Mouse (Mus musculus) v-Abl transformed pro-B cells (cell line): ENCODE results near the gene Mtus2.
"Not testable (repeated sequence)": the region's sequence is repeated elsewhere in the genome, so short reads cannot be mapped to it uniquely, and the experiment has no call there.

ENCODE experiments used
- in situ Hi-C, 2 experiments: fragments of 400-800 bp; cut with MboI; formaldehyde crosslinking; loops; one replicate each; pipeline ENCODE4 v1.15.1; 2025; ENCODE audit not compliant: unreplicated experiment in 2 of 2

Mtus2 gene

DNA sequence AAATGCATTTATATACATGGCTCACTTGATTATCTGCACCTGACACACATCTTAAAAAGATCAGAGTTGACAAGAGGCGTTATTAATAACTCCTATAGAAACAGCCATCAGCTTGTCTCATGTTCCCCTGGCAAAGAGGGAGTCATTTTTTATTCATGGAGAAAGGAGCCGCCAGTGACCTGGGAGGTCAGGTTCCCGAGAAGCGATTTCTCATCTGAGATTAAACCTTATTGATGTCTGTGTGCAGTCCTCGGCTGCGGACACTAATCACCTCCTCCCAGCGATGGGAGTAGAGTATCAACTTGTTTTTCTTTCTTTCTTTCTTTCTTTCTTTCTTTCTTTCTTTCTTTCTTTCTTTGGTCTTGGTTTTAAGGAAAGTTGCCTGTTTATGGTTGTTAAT, 150.8 kb downstream of the Mtus2 start:
- in situ Hi-C loops, result no loop called here

- in situ Hi-C loops, result no loop called here
Measured at GRCm38 (mm10) chr5:148108314-148108713, 151.2 kb downstream of the Mtus2 start.

- in situ Hi-C loops, result no loop called here
Measured at GRCm38 (mm10) chr5:148115207-148115817, 158.2 kb downstream of the Mtus2 start.

DNA sequence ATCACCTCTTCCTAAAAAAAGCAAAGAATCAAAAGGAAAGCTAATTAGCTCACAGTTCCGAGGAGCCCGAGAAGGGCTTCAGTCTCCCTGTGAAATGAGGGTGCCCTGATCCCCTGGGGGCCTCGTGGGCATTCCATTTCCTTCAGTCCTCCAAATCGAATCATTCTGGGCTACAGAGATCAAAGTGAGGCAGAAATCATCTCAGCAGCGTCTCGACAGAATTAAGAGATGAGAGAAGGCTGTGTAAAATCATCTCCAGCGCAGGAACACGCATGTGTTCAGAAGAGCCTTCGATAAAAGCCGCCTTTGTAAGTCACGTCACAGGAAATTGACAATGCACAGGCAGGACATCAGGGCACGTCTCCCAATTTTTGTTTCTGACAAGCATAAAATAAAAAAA, 167.2 kb downstream of the Mtus2 start:
- in situ Hi-C loops, result no loop called here

- in situ Hi-C loops, result no loop called here
Measured at GRCm38 (mm10) chr5:148130691-148131457, 173.8 kb downstream of the Mtus2 start.

DNA sequence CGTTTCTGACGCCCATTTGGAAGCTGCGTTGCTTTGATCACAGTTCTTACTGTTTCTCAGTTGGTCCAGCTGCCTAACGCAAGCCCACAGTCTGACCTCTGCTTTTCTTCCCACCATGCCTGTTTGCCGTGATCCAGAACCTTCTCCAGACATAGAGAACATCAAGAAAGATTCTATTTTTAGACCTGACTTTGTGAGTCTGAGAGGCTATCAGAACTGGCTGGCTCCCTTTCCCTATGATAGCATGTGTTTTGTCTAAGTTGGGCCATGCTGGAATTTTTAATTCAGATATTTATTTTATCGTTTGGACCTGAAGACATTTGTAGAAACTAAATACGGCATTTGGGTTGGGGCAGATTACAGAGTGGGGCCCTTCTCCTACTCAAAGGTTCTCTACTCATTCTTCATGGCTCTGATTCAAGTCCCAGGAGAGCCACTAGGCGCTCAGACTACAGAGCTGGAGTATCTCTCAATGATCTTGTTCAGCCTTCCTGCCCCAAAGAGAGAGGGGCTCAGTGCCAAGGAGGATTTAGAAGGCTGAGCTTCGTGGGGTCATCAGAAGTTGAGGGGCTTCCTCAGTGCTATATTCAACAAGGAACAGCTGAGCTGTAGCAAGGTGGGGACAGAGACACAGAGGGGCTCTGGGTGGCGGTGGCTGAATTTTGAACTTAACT, 174.5 kb downstream of the Mtus2 start:
- in situ Hi-C loops, result no loop called here

- in situ Hi-C loops, result no loop called here
Measured at GRCm38 (mm10) chr5:148133448-148134060, 176.4 kb downstream of the Mtus2 start.

- in situ Hi-C loops, result no loop called here
Measured at GRCm38 (mm10) chr5:148141662-148142061, 184.5 kb downstream of the Mtus2 start.

GRCm38 (mm10) chr5:148146200-148146823, 189.2 kb downstream of the Mtus2 start:
- in situ Hi-C loops, result no loop called here

- in situ Hi-C loops, result no loop called here
Measured at GRCm38 (mm10) chr5:148151894-148152599, 194.9 kb downstream of the Mtus2 start.

DNA sequence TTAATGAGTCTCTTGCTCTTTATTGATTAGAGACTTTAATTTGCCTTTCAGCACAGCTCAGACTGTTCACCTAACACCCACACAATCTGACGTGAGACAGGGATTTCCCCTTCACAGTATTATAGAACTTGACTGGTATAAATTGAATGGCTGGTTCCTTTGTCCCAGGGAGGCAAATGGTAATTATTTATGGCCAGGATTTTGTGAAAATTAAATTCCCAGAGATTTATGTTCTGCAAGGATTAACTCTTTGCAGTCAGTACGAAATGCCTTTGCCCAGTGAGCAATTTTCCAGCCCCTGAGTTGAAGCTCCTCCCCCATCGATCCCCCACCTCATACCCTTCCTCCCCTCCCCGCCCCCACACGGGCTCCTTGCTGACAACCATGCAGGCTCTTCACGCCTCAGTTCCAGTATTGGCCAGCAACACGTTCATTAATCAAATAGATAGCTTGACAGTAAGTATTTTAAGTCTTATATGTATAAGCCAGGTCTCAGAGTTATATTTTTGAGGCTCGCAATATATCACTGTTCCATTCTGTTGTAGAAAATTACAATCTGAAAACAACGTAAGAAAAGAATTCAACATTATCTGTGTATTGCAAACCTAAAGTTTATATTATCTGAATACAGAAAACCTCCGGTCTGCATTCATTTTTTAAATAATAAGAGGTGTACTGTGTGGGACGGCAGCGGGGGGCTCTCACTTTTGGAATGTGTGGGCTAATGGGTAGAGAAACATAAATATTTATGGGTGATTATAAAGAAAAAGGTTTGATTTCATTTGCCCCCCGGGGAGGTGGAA, 195.7 kb downstream of the Mtus2 start:
- in situ Hi-C loops, result no loop called here

DNA sequence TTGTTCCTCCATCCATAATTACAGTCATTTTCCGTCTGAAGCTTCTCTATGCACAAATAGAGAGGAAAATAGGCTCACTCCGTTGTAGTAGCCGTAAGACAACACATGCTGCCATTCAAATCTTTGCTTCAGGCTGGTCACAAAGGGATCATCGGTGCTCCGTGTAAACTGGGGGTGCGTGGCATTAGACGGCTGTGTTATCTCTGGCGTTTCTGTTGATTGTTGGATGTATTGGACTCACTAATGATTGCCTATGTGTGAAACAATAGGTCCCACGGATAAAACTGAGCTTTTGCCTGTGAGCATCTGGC, 196.2 kb downstream of the Mtus2 start:
- in situ Hi-C loops, result no loop called here

GRCm38 (mm10) chr5:148154727-148155126, 197.6 kb downstream of the Mtus2 start:
- in situ Hi-C loops, result no loop called here

DNA sequence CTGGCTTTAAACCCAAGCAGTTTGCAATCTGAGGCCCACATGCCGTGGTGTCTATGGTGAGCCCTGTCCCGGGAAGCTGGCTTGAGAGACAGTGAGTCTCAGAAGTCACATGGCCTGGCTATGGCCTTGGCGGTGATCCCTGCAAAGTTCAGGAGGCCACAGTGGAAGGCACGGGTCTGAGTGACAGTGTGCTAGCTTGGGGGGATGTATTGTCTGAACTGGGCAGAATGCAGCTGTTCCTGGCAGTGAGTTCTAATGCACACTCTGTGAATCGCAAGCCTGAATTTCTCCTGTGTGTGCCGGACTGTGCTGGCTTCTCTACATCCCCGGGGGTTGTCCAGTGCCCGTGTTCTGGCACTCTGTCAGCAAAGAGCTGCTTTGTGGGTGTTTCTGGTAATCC, 202.2 kb downstream of the Mtus2 start:
- in situ Hi-C loops, result no loop called here

GRCm38 (mm10) chr5:148160529-148161154, 203.5 kb downstream of the Mtus2 start:
- in situ Hi-C loops, result no loop called here

DNA sequence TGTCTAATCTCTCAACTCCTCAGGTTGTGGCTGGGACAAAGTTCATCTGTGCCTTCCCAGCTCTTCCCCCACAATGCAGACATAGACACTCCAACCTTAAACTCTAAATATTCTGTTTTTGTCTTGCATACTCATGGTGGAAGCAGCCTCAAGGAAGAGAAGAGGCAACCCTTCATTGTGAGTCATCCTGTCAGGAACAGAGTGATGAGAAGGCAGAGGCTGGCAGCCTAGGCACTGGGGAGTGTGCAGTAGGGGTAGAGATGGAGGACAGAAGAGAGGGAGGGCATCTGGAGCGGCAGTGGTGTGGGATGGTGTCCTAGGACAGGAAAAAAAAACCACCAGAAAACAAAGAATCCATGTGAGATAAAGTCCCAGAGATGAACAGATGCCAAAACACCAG, 208.0 kb downstream of the Mtus2 start:
- in situ Hi-C loops, result no loop called here

GRCm38 (mm10) chr5:148175091-148175490, 218.0 kb downstream of the Mtus2 start:
- in situ Hi-C loops, result no loop called here

DNA sequence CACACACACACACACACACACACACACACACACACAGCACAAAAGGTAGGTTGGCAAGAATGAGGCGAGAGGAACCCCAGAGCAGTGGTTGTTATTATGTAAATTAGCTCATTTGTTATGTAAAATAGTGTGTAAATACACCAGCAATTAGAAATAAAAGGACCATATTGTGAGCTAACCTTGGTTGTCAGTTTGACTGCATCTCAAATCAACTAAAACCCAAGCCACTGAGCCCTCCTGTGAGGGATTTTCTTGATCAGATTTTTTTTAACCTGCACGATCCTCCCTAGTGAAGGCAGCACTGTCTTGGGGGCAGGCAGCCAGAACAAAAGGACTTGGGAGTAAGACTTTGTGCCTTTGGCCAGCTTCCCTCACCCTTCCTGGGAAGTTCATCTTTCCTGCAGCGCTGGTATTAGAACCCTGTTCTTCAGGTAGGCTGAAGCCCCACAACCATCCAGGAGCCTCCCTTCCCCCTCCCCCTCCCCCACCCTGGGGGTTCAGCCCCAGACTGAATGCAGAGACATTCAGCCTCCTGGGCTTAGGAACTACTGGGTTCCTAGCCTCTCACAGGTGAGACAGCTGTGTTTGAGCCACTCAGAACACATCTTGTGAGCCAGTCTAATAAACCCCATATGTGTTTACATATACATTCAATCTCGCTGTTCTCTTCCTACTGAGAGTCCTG, 218.8 kb downstream of the Mtus2 start:
- in situ Hi-C loops, result no loop called here

- in situ Hi-C loops, result not testable (repeated sequence)
Measured at GRCm38 (mm10) chr5:148176539-148176938, 219.4 kb downstream of the Mtus2 start.
